Mouse (Mus musculus) stomach, embryonic 16.5 days (tissue): ENCODE measurements around the gene Get4. TPM values are rescaled to one million over a fixed set of nuclear protein-coding genes. Genes with fewer than 3 reads are reported as not detected.

ENCODE experiments used
- ATAC-seq: fragments of 200-750 bp; cut with Nextera tagmentation; 2 replicates; pipeline ENCODE4 v1.8.0; 2017; ENCODE audit warnings: moderate number of reproducible peaks, moderate TSS enrichment; ENCODE audit not compliant: insufficient read depth, low FRiP score
- H3K27ac ChIP-seq: fragments of 300-500 bp; sonication (generic); 2 replicates; pipeline ENCODE4 v1.5.1; 2014; ENCODE audit warnings: low read length
- H3K27me3 ChIP-seq: fragments of 300-500 bp; sonication (generic); 2 replicates; pipeline ENCODE4 v1.6.1; 2014; ENCODE audit warnings: low read length, control low read depth, mixed read lengths; ENCODE audit not compliant: control insufficient read depth, insufficient read depth
- H3K36me3 ChIP-seq: fragments of 300-500 bp; sonication (generic); 2 replicates; pipeline ENCODE4 v1.6.1; 2014; ENCODE audit warnings: low read length; ENCODE audit not compliant: control insufficient read depth, insufficient read depth
- H3K4me1 ChIP-seq: fragments of 300-500 bp; sonication (generic); 2 replicates; pipeline ENCODE4 v1.6.1; 2014; ENCODE audit warnings: low read length, control low read depth, mixed read lengths; ENCODE audit not compliant: control insufficient read depth, insufficient read depth
- H3K4me2 ChIP-seq: fragments of 300-500 bp; sonication (generic); 2 replicates; pipeline ENCODE4 v1.6.1; 2014; ENCODE audit warnings: low read depth, low read length, mixed read lengths
- H3K4me3 ChIP-seq: fragments of 300-500 bp; sonication (generic); replicated peaks from 2 replicates; pipeline ENCODE4 v1.5.1; 2014; ENCODE audit warnings: mild to moderate bottlenecking, low read length
- H3K9ac ChIP-seq: fragments of 300-500 bp; sonication (generic); 2 replicates; pipeline ENCODE4 v1.6.1; 2014; ENCODE audit warnings: low read length
- H3K9me3 ChIP-seq: fragments of 300-500 bp; sonication (generic); replicated peaks from 2 replicates; pipeline ENCODE4 v1.6.1; 2016; ENCODE audit warnings: low read length, control low read depth; ENCODE audit not compliant: control insufficient read depth
- WGBS: fragments of 180-500 bp; shearing (Covaris S2); extraction: QIAGEN DNeasy Blood & Tissue Kit; methylation state at CpG from one replicate; pipeline ENCODE4 v1.1.7; 2014; 5-methylcytosine and 5-hydroxymethylcytosine counted together
- polyA plus RNA-seq: library from polyadenylated mRNA; unstranded; fragments of >200 nt; fragmentation: Nextera tagmentation; extraction: Ambion mirVana; gene quantifications from 2 replicates; pipeline ENCODE4 v1.2.1, GENCODE M21; 2015

Get4 gene
- polyA plus RNA-seq, 1 experiment from 2014 or later, result 142 TPM

- H3K9ac ChIP-seq, result no peak overlapping the region
- H3K4me2 ChIP-seq, result no peak overlapping the region
- H3K4me1 ChIP-seq, result peaks cover 10% of the 10 kb centered on the region; the same call in 1 of the 2 replicates
- WGBS, result 74% methylated on average over 9 of the region's 9 CpGs
- H3K27ac ChIP-seq, result no peak overlapping the region; the same call in 1 of the 2 replicates
- no peak for ATAC-seq
- H3K36me3 ChIP-seq, result no peaks in the 10 kb centered on the region
- no peak overlapping the region for H3K4me3 ChIP-seq
- H3K27me3 ChIP-seq, result no peaks in the 10 kb centered on the region
- H3K9me3 ChIP-seq, result no peaks in the 10 kb centered on the region
Measured at GRCm38 (mm10) chr5:139313536-139313935, 61.4 kb downstream of the Get4 start.

DNA sequence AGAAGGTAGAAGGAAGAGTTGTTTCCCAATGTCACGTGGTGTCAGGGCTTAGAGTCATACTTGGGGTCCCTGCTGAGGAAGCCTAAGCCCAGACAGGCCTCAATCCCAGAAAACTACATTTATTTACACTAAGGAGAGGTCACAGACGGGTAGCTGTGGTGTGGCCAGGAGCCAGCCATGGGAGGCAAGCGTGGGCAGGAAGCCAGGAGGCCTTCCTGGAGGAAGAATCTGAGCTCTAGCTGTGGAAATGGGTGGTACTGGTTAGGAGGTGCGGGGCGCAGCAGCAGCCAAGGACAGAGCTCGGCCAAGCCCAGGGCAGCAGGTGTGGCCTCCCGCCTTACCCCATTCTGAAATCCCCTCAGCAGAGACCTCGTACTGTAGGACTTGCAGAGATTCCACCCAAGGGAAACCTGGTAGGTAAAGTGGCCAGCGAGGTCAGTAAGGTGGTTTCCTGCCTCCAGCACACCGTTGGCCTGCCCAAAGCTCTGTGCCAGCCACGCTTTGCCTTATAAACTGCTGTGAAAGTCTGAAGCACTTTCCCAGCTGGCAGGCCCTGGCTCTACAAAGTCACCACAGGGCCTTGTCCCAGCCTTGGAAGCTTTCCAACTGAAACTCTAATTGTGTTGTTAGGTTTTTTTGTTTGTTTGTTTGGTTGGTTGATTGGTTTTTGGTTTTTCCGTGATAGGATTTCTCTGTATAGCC is 63.0 kb downstream of the Get4 start:
- Histone ChIP-seq H3K9me3 (no peaks in the 10 kb centered on the region), H3K4me2 (no peak overlapping the region), H3K9ac (no peak overlapping the region), H3K27ac (0 out of 2 replicates have a peak overlapping the region, but pooled peaks have one; percentile 17), H3K36me3 (no peaks in the 10 kb centered on the region), H3K4me1 (peaks cover 11% of the 10 kb centered on the region; the same call in 1 of the 2 replicates), H3K4me3 (no peak overlapping the region), H3K27me3 (no peaks in the 10 kb centered on the region)
- no peak for ATAC-seq
- 76% methylated on average over 12 of the region's 12 CpGs for WGBS

DNA sequence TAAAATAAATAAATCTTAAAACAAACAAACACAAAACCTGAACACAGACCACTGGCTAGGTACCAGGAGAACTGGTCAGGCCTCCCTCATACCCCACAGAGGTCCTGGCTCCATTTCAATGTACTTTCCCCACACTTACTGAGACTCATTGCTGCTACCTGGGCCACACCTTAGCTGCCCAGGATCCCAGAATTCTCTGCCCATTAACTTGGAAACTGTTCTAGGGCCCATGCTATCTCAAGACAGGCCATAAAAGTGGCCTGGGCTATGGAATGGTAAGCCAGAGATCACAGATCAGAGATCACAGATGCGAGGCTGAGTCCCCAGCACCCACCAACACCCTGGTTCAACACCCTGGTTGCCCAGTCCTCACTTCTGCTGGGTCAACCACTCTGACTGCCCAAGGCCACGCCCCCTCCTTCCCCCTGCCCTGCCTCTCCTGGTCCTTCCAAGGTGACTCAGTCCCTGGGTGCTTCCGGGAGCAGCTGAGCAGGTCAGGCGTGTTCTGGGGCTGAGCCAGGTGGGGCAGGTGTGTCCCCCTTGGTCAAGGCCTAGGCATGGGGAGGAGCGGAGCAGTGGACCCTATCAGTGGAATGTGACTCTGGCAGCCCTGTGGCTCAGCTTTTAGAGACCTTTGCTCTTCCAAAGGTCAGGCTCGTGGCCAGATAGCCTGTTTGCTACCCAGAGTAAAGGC is 65.0 kb downstream of the Get4 start:
- Histone ChIP-seq H3K36me3 (no peaks in the 10 kb centered on the region), H3K4me1 (peaks cover 11% of the 10 kb centered on the region; the same call in 1 of the 2 replicates), H3K27me3 (no peaks in the 10 kb centered on the region), H3K4me3 (no peak overlapping the region), H3K27ac (peak overlapping the region; percentile 78), H3K9ac (peak overlapping the region; percentile 3; the same call in 1 of the 2 replicates), H3K9me3 (no peaks in the 10 kb centered on the region), H3K4me2 (0 out of 2 replicates have a peak overlapping the region, but pooled peaks have one; percentile 14)
- peak; percentile 94 for ATAC-seq
- 60% methylated on average over 6 of the region's 6 CpGs for WGBS

GRCm38 (mm10) chr5:139317751-139318504 is 65.8 kb downstream of the Get4 start:
- H3K4me1 ChIP-seq, result peaks cover 11% of the 10 kb centered on the region; the same call in 1 of the 2 replicates
- H3K9me3 ChIP-seq, result no peaks in the 10 kb centered on the region
- peak overlapping the region; percentile 3; the same call in 1 of the 2 replicates for H3K9ac ChIP-seq
- no peak for ATAC-seq
- H3K27me3 ChIP-seq, result no peaks in the 10 kb centered on the region
- peak overlapping the region; percentile 78 for H3K27ac ChIP-seq
- no peaks in the 10 kb centered on the region for H3K36me3 ChIP-seq
- H3K4me2 ChIP-seq, result peak overlapping the region; percentile 14; the same call in 1 of the 2 replicates
- no peak overlapping the region for H3K4me3 ChIP-seq
- WGBS, result 64% methylated on average over 21 of the region's 21 CpGs

Other genes with a start within 250 kb of the Get4 start
- 25.2 and 25.8 TPM in 2 replicates for gene Prkar1b, start 102.3 kb upstream of the Get4 start, polyA plus RNA-seq
- gene Dnaaf5, start 102.1 kb upstream of the Get4 start, polyA plus RNA-seq, result 2.6 and 3.1 TPM in 2 replicates
- 56.2 and 58.3 TPM in 2 replicates for gene Sun1, start 51.7 kb upstream of the Get4 start, polyA plus RNA-seq
- gene Adap1, start 73.3 kb downstream of the Get4 start, polyA plus RNA-seq, result 2.4 and 2.6 TPM in 2 replicates
- gene Cox19, start 99.1 kb downstream of the Get4 start, polyA plus RNA-seq, result 107 and 114 TPM in 2 replicates
- 11.4 and 11.5 TPM in 2 replicates for gene Cyp2w1, start 100.3 kb downstream of the Get4 start, polyA plus RNA-seq
- 3.1 and 4.2 TPM in 2 replicates for gene Gpr146, start 125.4 kb downstream of the Get4 start, polyA plus RNA-seq
- 0.80 and 1.2 TPM in 2 replicates for gene C130050O18Rik, start 153.0 kb downstream of the Get4 start, polyA plus RNA-seq
- 2.9 and 3.6 TPM in 2 replicates for gene Gper1, start 170.8 kb downstream of the Get4 start, polyA plus RNA-seq
- gene 3110082I17Rik, start 208.2 kb downstream of the Get4 start, polyA plus RNA-seq, result 35.2 and 35.7 TPM in 2 replicates
- 7.1 and 8.2 TPM in 2 replicates for gene Zfand2a, start 232.2 kb downstream of the Get4 start, polyA plus RNA-seq